Mouse (Mus musculus): Measurements from ENCODE around the gene Col5a1. TPM values are rescaled to one million over a fixed set of nuclear protein-coding genes. Genes with fewer than 3 reads are reported as not detected.

Col5a1 gene
- total RNA-seq, 2 experiments from 2014 or later, result 101 to 110 TPM

Other genes starting within 250 kb of the Col5a1 start
- 10 to 100 TPM; 49.3 to 75.6 TPM for gene Rxra, start 210.0 kb upstream of the Col5a1 start, total RNA-seq (2021)
- gene Fcnb, start 198.5 kb downstream of the Col5a1 start, total RNA-seq (2021), result under 1 TPM; 0.67 to 0.75 TPM